Mouse (Mus musculus): ENCODE results near the gene Cox16. TPM values are rescaled to one million over a fixed set of nuclear protein-coding genes. Genes with fewer than 3 reads are reported as not detected.

Gene Cox16
- polyA plus RNA-seq, 1 experiment from 2014 or later: 145 TPM

GRCm38 (mm10) chr12:81321021-81321420 is 163.9 kb downstream of the Cox16 start:
- Histone ChIP-seq H3K27ac (no peak overlapping the region), H3K4me1 (0 out of 2 replicates have a peak, but pooled peaks cover 6% of the 10 kb centered on the region), H3K4me2 (no peak overlapping the region), H3K27me3 (no peaks in the 10 kb centered on the region), H3K9ac (no peak overlapping the region), H3K36me3 (no peaks in the 10 kb centered on the region), H3K9me3 (no peaks in the 10 kb centered on the region), H3K4me3 (no peak overlapping the region)
- no peak for ATAC-seq (ENCODE audit: insufficient number of reproducible peaks, insufficient read depth, low FRiP score, low TSS enrichment, low read depth)
- WGBS: 83% methylated on average over 1 of the region's 1 CpGs

GRCm38 (mm10) chr12:81317811-81318210 is 167.1 kb downstream of the Cox16 start:
- Histone ChIP-seq H3K27ac (no peak overlapping the region), H3K36me3 (no peaks in the 10 kb centered on the region), H3K9me3 (no peaks in the 10 kb centered on the region), H3K4me2 (no peak overlapping the region), H3K27me3 (no peaks in the 10 kb centered on the region), H3K9ac (no peak overlapping the region), H3K4me3 (no peak overlapping the region), H3K4me1 (0 out of 2 replicates have a peak, but pooled peaks cover 6% of the 10 kb centered on the region)
- no peak for ATAC-seq (ENCODE audit: insufficient number of reproducible peaks, insufficient read depth, low FRiP score, low TSS enrichment, low read depth)
- 20% methylated on average over 2 of the region's 2 CpGs for WGBS

GRCm38 (mm10) chr12:81315953-81316352 is 169.0 kb downstream of the Cox16 start:
- WGBS: 91% methylated on average over 5 of the region's 5 CpGs
- Histone ChIP-seq H3K27me3 (no peaks in the 10 kb centered on the region), H3K27ac (no peak overlapping the region), H3K9me3 (no peaks in the 10 kb centered on the region), H3K4me1 (0 out of 2 replicates have a peak, but pooled peaks cover 3% of the 10 kb centered on the region), H3K4me2 (no peak overlapping the region), H3K4me3 (no peak overlapping the region), H3K9ac (no peak overlapping the region), H3K36me3 (no peaks in the 10 kb centered on the region)
- no peak for ATAC-seq (ENCODE audit: insufficient number of reproducible peaks, insufficient read depth, low FRiP score, low TSS enrichment, low read depth)

Other genes starting within 250 kb of the Cox16 start
- 3.6 and 5.6 TPM in 2 replicates for gene Slc8a3, start 151.9 kb downstream of the Cox16 start, polyA plus RNA-seq (2015; fragmentation: Nextera tagmentation; extraction: Ambion mirVana)
- gene Gm4787, start 105.7 kb downstream of the Cox16 start, polyA plus RNA-seq (2015; fragmentation: Nextera tagmentation; extraction: Ambion mirVana): 0.30 and 0.48 TPM in 2 replicates
- gene Adam4, start 63.2 kb downstream of the Cox16 start, polyA plus RNA-seq (2015; fragmentation: Nextera tagmentation; extraction: Ambion mirVana): 0.84 and 0.89 TPM in 2 replicates
- 22.7 and 23.0 TPM in 2 replicates for gene Gm20498, start 47.8 kb upstream of the Cox16 start, polyA plus RNA-seq (2015; fragmentation: Nextera tagmentation; extraction: Ambion mirVana)
- 39.8 and 48.6 TPM in 2 replicates for gene Synj2bp, start 47.8 kb upstream of the Cox16 start, polyA plus RNA-seq (2015; fragmentation: Nextera tagmentation; extraction: Ambion mirVana)
- 0.46 and 0.95 TPM in 2 replicates for gene Adam21, start 83.3 kb upstream of the Cox16 start, polyA plus RNA-seq (2015; fragmentation: Nextera tagmentation; extraction: Ambion mirVana)
- gene Med6, start 109.9 kb upstream of the Cox16 start, polyA plus RNA-seq (2015; fragmentation: Nextera tagmentation; extraction: Ambion mirVana): 83.9 and 86.7 TPM in 2 replicates
- 1.8 and 2.2 TPM in 2 replicates for gene Ttc9, start 146.1 kb upstream of the Cox16 start, polyA plus RNA-seq (2015; fragmentation: Nextera tagmentation; extraction: Ambion mirVana)